Mouse (Mus musculus): ENCODE results near the gene Fuca1. TPM values are rescaled to one million over a fixed set of nuclear protein-coding genes. Genes with fewer than 3 reads are reported as not detected.

Gene Fuca1
- total and polyA plus RNA-seq, 3 experiments, result 26.8 to 48.6 TPM; not detected in 1

GRCm38 (mm10) chr4:135920304-135921241 lies at the start of gene Fuca1 (continued):
- TF ChIP-seq RAD21 (IDR thresholded peaks at IDR 0.05; ENCODE audit: low read depth, low read length) (peak; percentile 25), ZNF384 (IDR thresholded peaks at IDR 0.05; ENCODE audit: low read depth, low read length) (no peak; the same call in 1 of the 2 replicates), USF1 (IDR thresholded peaks at IDR 0.05; ENCODE audit: low read depth, low read length) (peak; percentile 8; the same call in 1 of the 2 replicates), ZMIZ1 (IDR thresholded peaks at IDR 0.05; ENCODE audit: low read depth, low read length) (peak; percentile 90), ETS1 (IDR thresholded peaks at IDR 0.05; ENCODE audit: low read depth, low read length) (no peak), HCFC1 (IDR thresholded peaks at IDR 0.05; ENCODE audit: low read depth, low read length) (peak; percentile 74)

- peak overlapping the region; percentile 99 for H3K9ac ChIP-seq (ENCODE audit: control insufficient read depth, low read depth, low read length, poor library complexity, severe bottlenecking)
- DNase-seq (ENCODE audit: low read depth, low spot score), result peak; percentile 42
- peak overlapping the region; percentile 21 for H3K27ac ChIP-seq (ENCODE audit: control insufficient read depth, low read depth, low read length)
- H3K4me3 ChIP-seq (ENCODE audit: control insufficient read depth in 1 of 2, insufficient read depth in 1 of 2, low read depth in 2 of 2, low read length in 2 of 2), result peak overlapping the region; percentile 32 to 60
- peaks cover 23 to 30% of the 10 kb centered on the region in 2 experiments for H3K4me1 ChIP-seq (ENCODE audit: control insufficient read depth in 1 of 2, insufficient read depth in 2 of 2, low read length in 2 of 2)
- no peaks in the 10 kb centered on the region for H3K27me3 ChIP-seq (ENCODE audit: control insufficient read depth in 1 of 2, insufficient read depth in 2 of 2, low read length in 2 of 2)
- H3K36me3 ChIP-seq (ENCODE audit: control insufficient read depth in 1 of 2, insufficient read depth in 2 of 2, low read length in 2 of 2), result peaks cover 20 to 53% of the 10 kb centered on the region in 2 experiments
- no peak for TF ChIP-seq NRF1 (IDR thresholded peaks at IDR 0.05; ENCODE audit: insufficient read depth, low read depth, low read length, poor library complexity, severe bottlenecking)
- TF ChIP-seq CHD1 (IDR thresholded peaks at IDR 0.05; ENCODE audit: low read depth, low read length), result no peak
- 0 out of 4 replicates have a peak, but pooled peaks of 1 of the 2 experiments have one; percentile 2 for TF ChIP-seq POLR2A (IDR thresholded peaks at IDR 0.05; ENCODE audit: control insufficient read depth in 1 of 2, insufficient read depth in 1 of 2, low read depth in 1 of 2, low read length in 2 of 2, poor library complexity in 1 of 2)
- TF ChIP-seq USF2 (IDR thresholded peaks at IDR 0.05; ENCODE audit: borderline replicate concordance in 1 of 2, insufficient read depth in 1 of 2, low read depth in 1 of 2, low read length in 2 of 2), result no peak
- TF ChIP-seq GABPA (IDR thresholded peaks at IDR 0.05; ENCODE audit: low read depth, low read length), result no peak
- no peak for TF ChIP-seq E2F4 (IDR thresholded peaks at IDR 0.05; ENCODE audit: borderline replicate concordance, low read depth, low read length)
- TF ChIP-seq SMC3 (IDR thresholded peaks at IDR 0.05; ENCODE audit: low read depth, low read length), result 0 out of 2 replicates have a peak, but pooled peaks have one; percentile 1
- TF ChIP-seq MYC (IDR thresholded peaks at IDR 0.05; ENCODE audit: low read depth, low read length), result 0 out of 2 replicates have a peak, but pooled peaks have one; percentile 12
- no peak for TF ChIP-seq ELF1 (IDR thresholded peaks at IDR 0.05; ENCODE audit: low read depth, low read length)
- TF ChIP-seq MAX (IDR thresholded peaks at IDR 0.05; ENCODE audit: low read length), result no peak
- peaks cover 31% of the 10 kb centered on the region for H3K79me2 ChIP-seq (ENCODE audit: control insufficient read depth, insufficient read depth, low read length, poor library complexity)
- no peaks in the 10 kb centered on the region for H3K9me3 ChIP-seq (replicated peaks; ENCODE audit: insufficient read depth, low read length)
Observed at GRCm38 (mm10) chr4:135872015-135872414, 48.5 kb upstream of the Fuca1 start.
